Mouse (Mus musculus) heart, postnatal 14 days (tissue): ENCODE measurements at regions not wholly inside any gene's neighbourhood (a gene's known extent, or its start where the extent isn't known, plus 50 kb on each side); places are given as distances from the start of the nearest gene placed in this dataset.

Experiments
- microRNA-seq, 2 experiments: library from miRNA; unstranded; fragments of <30 nt; microRNA quantifications; one replicate each; pipeline ENCODE4 v1.2.0; 2021 to 2022

Small RNA genes lying in the stretch of these regions (microRNA-seq; reads per million reads assigned to microRNA genes)
- gene Gm24973, result 0 reads per million in 2 experiments
